Mouse (Mus musculus) A20 (cell line): ENCODE measurements around the gene Slc3a1.

Source experiments
- DNase-seq: peaks from one replicate; pipeline ENCODE4 v3.0.0-alpha.2; 2011; ENCODE audit warnings: low read depth, low spot score

Slc3a1 gene

GRCm38 (mm10) chr17:85089011-85089410, 60.8 kb downstream of the Slc3a1 start:
- DNase-seq, result peak; percentile 32

DNA sequence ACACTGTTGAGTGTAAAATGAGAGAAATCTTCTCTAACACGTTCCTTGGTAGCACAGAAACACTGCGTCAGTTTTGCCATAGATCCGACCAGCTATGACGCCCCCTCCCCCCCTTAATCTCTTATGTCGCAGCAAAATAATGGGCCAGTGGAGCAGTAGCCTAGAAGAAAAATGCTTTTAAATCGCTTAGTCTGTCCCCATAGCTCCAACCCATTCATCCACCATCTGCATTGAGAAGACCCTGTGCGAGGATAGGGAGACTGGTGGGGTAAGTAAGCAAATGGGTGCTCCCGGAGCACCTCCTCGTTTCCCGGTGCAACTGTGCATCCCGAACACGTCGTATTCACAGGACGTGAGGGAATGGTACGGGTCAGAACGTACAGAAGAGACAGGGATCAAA, 61.4 kb downstream of the Slc3a1 start:
- peak; percentile 53 for DNase-seq

DNA sequence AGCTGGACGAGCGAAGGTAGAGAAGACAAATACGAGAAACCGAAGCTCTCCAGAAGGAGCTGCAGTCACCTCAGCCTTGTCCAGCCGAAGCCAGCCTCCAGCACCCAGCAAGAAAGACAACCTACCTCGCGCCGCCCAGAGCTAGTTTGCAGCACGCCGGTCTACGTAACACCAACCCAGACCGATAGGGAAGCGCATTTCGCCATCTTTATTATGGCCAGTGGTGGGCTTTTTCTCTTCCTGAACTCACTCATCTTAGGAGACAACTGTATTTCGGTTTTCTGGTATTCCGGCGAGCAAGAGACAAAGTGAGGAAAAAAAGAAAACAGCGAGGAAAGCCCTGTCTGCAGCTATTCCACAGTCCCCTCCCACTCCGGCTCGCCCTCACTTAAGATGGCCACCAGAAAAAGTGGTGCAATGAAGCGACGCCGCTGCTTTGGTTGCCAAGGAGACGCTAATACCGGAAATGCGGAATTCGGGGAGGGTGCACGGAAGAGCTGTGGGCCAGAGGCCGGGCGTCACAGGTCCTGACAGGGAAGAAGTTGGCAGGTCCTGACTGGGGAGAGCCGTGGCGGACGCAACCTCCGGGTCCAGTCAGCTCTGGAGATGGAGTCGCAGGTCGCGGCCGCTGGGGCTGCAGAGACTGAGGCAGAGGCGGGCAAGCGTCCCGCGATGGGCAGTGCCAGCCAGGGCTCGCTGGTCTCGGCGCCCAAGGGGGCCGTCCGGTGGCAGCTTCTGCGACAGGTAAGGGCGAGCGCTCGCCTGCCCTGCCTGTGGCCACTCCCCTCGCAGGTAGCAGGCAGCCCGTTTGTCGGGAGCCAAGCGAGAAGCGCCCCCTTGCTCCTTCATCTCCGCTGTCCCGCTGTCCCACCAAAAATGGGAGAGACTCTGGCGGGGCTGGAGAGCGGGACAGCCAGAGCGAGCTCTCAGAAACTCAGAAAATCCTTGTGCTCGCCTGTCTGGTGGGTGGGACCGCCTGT, 62.2 kb downstream of the Slc3a1 start, which contains the start of the genes Prepl and Camkmt:
Gene Prepl, minus strand, starts transcription at position 122 of the 980 bp plus-strand sequence.
Gene Camkmt, plus strand, starts transcription at position 433 of the 980 bp plus-strand sequence.
- peak; percentile 98 for DNase-seq

GRCm38 (mm10) chr17:85091762-85092161, 63.6 kb downstream of the Slc3a1 start:
- DNase-seq, result peak; percentile 17

DNA sequence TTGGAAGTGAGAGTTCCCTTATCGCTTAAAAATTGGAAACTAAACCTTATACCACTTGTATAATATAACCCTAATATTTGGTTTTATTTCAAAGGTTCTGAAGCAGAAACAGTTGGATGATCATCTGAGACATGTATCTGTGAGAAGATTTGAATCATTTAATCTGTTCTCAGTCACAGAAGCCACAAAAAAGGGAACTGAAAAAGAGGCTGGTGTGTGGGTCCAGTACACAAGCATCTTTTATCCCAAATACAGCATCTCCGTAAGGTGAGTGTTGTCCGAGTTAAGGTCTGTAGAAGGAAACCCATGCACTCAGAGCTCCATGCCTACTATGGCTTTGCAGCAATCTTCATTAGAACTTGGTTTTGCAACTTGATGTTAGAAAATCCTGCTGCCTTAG, 68.2 kb downstream of the Slc3a1 start:
- DNase-seq, result peak; percentile 53

DNA sequence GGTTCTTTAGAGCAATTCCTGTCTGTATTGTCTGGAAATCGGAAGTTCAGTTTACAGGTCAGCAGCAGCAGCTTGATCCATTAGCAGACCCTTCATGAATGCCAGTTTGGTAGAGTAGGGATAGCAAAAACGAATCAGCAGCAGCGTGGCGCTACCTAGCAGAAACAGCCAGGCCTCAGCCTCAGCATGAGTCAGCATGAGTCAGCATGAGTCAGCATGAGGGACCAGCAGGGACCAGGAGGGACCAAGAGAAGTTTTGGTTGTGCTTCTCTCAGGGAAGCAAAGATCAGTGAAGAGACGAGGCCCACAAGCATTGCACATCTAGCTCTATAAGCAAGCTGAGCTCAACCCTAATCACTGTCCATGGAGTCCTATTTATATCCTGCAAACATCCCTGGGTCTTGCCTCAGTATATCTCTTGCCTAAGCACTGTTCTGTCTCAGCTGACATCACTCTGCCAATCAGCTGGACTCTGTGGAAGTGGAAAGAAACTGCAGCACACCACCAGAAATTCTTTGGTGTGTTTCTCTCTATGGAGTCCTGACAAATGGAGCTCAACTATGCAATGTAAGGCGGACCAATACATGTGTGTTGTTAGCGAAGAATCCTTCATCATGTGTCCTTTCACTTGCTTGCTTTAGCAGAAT, 70.6 kb downstream of the Slc3a1 start:
- no peak for DNase-seq

DNA sequence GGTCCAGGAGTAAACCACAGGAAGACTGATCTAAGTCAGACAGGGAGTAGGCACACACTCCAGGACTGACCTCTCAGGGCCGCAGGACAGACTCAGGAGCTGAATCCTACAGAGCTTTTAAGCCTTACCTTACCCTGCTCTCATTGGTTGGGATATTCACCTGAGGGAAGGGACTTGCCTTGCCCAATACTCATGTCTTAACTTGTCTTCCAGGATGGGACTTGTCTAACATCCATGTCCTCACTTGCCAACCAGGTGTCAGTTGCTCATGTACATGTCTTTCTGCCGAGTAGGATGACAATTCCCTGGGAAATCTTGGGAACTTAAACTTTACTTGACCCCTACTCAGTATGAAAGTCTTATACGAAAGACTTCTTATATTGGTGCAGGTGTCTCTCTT, 72.1 kb downstream of the Slc3a1 start:
- no peak for DNase-seq

GRCm38 (mm10) chr17:85101751-85102150, 73.6 kb downstream of the Slc3a1 start:
- DNase-seq, result no peak

- no peak for DNase-seq
These were observed 75.1 kb downstream of the Slc3a1 start for GRCm38 (mm10) chr17:85103310-85103709.

DNA sequence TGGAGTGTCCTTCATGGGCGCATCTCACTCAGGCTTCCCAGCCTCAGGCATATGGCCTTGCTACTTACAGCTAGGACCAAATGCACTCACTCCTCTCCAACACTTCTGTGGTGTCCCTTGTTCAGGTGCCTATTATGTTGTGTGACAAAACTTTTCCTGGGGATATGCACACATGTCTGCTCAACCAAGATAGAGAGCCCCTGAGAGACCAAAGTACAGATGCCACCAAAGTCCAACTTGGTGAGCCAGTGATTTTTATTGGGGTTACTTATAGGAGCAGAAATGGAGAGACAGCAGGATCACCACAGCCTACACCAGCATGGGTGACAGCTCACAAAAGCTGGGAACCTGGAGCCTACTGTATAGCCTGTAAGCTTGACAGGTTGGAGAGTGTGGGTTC, 82.5 kb downstream of the Slc3a1 start:
- DNase-seq, result no peak

GRCm38 (mm10) chr17:85113441-85113840, 85.3 kb downstream of the Slc3a1 start:
- no peak for DNase-seq
